Mouse (Mus musculus) stomach, embryonic 15.5 days (tissue): ENCODE data around the gene Gtpbp2. TPM values are rescaled to one million over a fixed set of nuclear protein-coding genes. Genes with fewer than 3 reads are reported as not detected.

ENCODE experiments used
- ATAC-seq: fragments of 200-750 bp; cut with Nextera tagmentation; 2 replicates; pipeline ENCODE4 v1.8.0; 2017; ENCODE audit warnings: low read depth, moderate number of reproducible peaks, moderate TSS enrichment; ENCODE audit not compliant: insufficient read depth, low FRiP score
- H3K27ac ChIP-seq: fragments of 300-500 bp; sonication (generic); 2 replicates; pipeline ENCODE4 v1.5.1; 2015; ENCODE audit warnings: mild to moderate bottlenecking, inconsistent platforms
- H3K27me3 ChIP-seq: fragments of 300-500 bp; sonication (generic); replicated peaks from 2 replicates; pipeline ENCODE4 v1.6.1; 2015; ENCODE audit warnings: inconsistent platforms
- H3K36me3 ChIP-seq: fragments of 300-500 bp; sonication (generic); 2 replicates; pipeline ENCODE4 v1.6.1; 2015; ENCODE audit warnings: inconsistent platforms
- H3K4me1 ChIP-seq: fragments of 300-500 bp; sonication (generic); 2 replicates; pipeline ENCODE4 v1.6.1; 2015; ENCODE audit warnings: inconsistent platforms
- H3K4me2 ChIP-seq: fragments of 300-500 bp; sonication (generic); 2 replicates; pipeline ENCODE4 v1.6.1; 2015; ENCODE audit warnings: mild to moderate bottlenecking, inconsistent platforms
- H3K4me3 ChIP-seq: fragments of 300-500 bp; sonication (generic); replicated peaks from 2 replicates; pipeline ENCODE4 v1.5.1; 2015; ENCODE audit warnings: inconsistent platforms
- H3K9ac ChIP-seq: fragments of 300-500 bp; sonication (generic); 2 replicates; pipeline ENCODE4 v1.6.1; 2015; ENCODE audit warnings: inconsistent platforms
- H3K9me3 ChIP-seq: fragments of 300-500 bp; sonication (generic); 2 replicates; pipeline ENCODE4 v1.6.1; 2016; ENCODE audit warnings: inconsistent platforms
- WGBS: fragments of 180-500 bp; shearing (Covaris S2); methylation state at CpG from one replicate; pipeline ENCODE4 v1.1.7; 2015; 5-methylcytosine and 5-hydroxymethylcytosine counted together
- polyA plus RNA-seq: library from polyadenylated mRNA; unstranded; fragments of >200 nt; fragmentation: Nextera tagmentation; extraction: Ambion mirVana; gene quantifications from 2 replicates; pipeline ENCODE4 v1.2.1, GENCODE M21; 2015

Gtpbp2 gene
- polyA plus RNA-seq, 1 experiment from 2014 or later = 34.7 TPM

DNA sequence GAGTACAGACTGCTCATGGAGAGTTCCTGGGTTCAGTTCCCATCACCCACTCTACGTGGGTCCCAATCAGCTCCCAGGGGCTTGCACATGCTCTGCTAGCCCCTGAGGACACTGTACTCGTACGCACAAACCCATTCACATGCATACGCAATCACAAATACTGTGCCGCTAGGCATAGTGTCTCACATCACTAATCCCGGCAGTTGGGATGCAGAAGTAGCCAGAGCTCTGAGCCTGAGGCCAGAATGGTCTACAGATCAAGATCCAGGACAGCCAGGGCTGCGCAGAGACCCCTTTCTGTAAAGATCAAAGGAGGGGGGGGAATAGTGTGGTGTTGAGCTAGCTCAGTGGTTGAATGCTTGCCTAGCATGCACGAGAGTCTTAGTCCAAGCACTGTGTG, 3.7 kb upstream of the Gtpbp2 start:
- H3K4me2 ChIP-seq = no peak overlapping the region
- 92% methylated on average over 8 of the region's 8 CpGs for WGBS
- H3K27ac ChIP-seq = no peak overlapping the region
- no peak overlapping the region for H3K9ac ChIP-seq
- no peak overlapping the region for H3K4me3 ChIP-seq
- H3K27me3 ChIP-seq = no peaks in the 10 kb centered on the region
- H3K9me3 ChIP-seq = no peaks in the 10 kb centered on the region
- H3K36me3 ChIP-seq = no peaks in the 10 kb centered on the region
- ATAC-seq = no peak
- peaks cover 17% of the 10 kb centered on the region for H3K4me1 ChIP-seq

DNA sequence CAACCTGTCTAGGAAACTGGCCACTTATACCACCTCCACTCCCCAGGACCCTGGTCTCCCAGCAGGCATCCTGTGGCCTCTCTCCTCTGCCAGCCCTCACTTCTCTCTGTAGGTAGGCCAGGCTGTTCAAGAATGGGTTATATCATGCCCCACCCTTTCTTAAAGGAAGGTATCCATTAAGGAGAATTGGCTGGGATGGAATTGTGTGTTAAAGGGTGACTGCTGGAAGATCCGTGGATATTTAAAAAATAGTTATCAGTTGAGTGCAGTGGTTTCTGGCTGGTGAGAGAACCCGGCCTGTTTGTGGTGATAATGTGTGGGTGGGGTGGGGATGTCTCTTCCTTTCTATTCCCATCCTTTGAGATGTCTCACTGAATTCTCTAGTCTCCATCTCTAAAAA, 1.6 kb upstream of the Gtpbp2 start:
- WGBS = 58% methylated on average over 2 of the region's 2 CpGs
- peak overlapping the region; percentile 75 for H3K4me3 ChIP-seq
- no peak; the same call in 1 of the 2 replicates for ATAC-seq

DNA sequence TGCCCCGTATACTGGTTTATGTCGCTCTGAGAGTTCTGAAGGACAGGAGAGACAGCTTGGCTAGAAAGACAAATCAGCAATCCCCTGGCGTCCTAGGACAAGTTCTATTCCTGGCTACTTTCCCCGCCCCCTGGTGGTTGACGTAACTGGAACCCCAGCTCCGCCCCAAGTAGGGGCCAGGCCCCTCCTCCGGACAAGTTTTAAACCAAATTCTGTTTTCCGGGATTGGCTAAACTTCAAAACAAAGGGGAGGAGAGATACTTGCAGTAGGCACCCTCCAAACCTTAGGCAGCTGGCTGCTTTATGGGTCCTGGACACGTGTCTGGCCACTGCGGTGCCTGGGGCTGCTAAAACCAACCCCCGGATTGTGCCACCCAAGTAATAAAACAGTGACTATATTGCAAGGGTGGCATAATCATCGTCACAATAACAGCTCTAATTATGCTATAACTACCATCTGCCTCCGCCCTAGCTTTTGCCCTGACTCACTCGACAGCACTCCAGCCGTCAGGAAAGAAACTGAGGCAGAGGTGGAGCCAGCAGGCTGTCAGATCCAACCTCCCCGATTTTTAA, 656 bp upstream of the Gtpbp2 start:
- peak overlapping the region; percentile 93 for H3K27ac ChIP-seq
- peak overlapping the region; percentile 86 for H3K4me2 ChIP-seq
- WGBS = under 1% methylated on average over 16 of the region's 16 CpGs
- H3K27me3 ChIP-seq = no peaks in the 10 kb centered on the region
- peak; percentile 68 for ATAC-seq
- no peaks in the 10 kb centered on the region for H3K9me3 ChIP-seq
- H3K36me3 ChIP-seq = peaks cover 12% of the 10 kb centered on the region
- peak overlapping the region; percentile 38 for H3K9ac ChIP-seq
- peak overlapping the region; percentile 75 for H3K4me3 ChIP-seq
- peaks cover 21% of the 10 kb centered on the region for H3K4me1 ChIP-seq

More for the DNA sequence above, 1.6 kb upstream of the Gtpbp2 start:
- Histone ChIP-seq H3K36me3 (peaks cover 5% of the 10 kb centered on the region), H3K4me1 (peaks cover 21% of the 10 kb centered on the region), H3K4me2 (peak overlapping the region; percentile 86; the same call in 1 of the 2 replicates), H3K27ac (peak overlapping the region; percentile 93), H3K9me3 (no peaks in the 10 kb centered on the region), H3K27me3 (no peaks in the 10 kb centered on the region), H3K9ac (no peak overlapping the region)

DNA sequence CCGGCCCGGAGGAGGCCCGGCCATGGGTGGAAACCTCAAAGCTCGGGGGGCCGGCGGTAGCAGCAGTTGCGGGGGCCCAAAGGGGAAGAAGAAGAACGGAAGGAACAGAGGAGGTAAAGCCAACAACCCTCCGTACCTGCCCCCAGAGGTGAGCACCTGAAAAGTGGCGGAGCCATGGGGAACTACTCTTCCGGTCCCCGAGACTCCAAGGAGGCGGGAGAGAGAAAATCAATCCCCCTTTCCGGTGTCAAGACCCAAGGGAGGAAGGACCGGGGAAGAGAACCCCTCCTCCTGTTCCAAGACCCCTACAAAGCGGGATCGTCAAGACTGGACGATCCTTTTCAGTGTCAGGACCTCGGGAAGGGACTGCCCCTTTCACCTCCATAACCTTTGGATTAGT, 347 bp downstream of the Gtpbp2 start:
- 0% methylated on average over 19 of the region's 19 CpGs for WGBS
- Histone ChIP-seq H3K4me2 (peak overlapping the region; percentile 86), H3K27me3 (no peaks in the 10 kb centered on the region), H3K27ac (peak overlapping the region; percentile 86), H3K4me1 (peaks cover 21% of the 10 kb centered on the region), H3K36me3 (peaks cover 23% of the 10 kb centered on the region), H3K9me3 (no peaks in the 10 kb centered on the region), H3K4me3 (peak overlapping the region; percentile 75), H3K9ac (peak overlapping the region; percentile 73)
- no peak for ATAC-seq

DNA sequence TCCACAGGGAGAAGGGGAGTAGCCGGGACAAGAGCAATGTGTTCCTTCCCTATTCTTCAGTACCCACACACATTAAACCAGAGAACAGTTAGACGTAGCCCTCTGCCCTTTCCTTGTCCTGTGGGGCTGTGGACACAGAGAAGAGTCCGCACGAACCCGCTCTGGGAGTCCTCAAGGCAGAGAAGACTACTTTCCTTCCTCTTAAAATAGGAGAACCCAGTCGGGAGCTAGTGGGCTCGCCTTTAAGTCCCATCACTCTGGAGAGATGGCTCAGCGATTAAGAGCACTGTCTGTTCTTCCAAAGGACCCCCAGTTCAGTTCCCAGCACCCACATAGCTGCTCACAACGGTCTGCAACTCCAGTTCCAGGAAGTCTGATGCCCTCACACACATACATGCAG, 878 bp downstream of the Gtpbp2 start:
- 46% methylated on average over 9 of the region's 9 CpGs for WGBS
- Histone ChIP-seq H3K9ac (peak overlapping the region; percentile 73), H3K9me3 (no peaks in the 10 kb centered on the region), H3K27ac (peak overlapping the region; percentile 86), H3K4me2 (peak overlapping the region; percentile 86), H3K36me3 (peaks cover 28% of the 10 kb centered on the region), H3K4me3 (peak overlapping the region; percentile 75), H3K27me3 (no peaks in the 10 kb centered on the region), H3K4me1 (peaks cover 21% of the 10 kb centered on the region)
- ATAC-seq = no peak

DNA sequence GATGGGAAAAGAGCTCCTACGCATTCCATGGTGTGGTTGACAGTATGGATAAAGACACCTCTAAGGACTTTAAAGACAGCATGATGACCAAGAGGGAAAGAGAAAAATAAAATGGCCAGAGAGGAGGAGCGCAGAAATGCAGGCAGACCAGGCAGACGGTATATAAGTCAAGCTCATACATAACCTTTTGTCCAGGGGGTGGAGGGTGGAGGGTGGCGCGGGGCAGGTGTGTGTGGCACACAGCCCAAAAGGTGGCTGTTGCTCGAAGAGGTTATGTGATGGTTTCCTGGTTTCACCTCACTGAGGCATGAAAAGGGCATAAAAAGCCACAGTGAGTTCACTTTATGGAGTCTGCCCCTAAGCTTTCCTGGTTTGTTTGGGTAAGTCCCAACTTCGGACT, 1.7 kb downstream of the Gtpbp2 start:
- ATAC-seq = no peak
- no peak overlapping the region for H3K9ac ChIP-seq
- whole genome bisulfite sequencing = 79% methylated on average over 7 of the region's 7 CpGs
- H3K4me1 ChIP-seq = peaks cover 21% of the 10 kb centered on the region
- H3K9me3 ChIP-seq = no peaks in the 10 kb centered on the region
- no peak overlapping the region for H3K4me3 ChIP-seq
- H3K27me3 ChIP-seq = no peaks in the 10 kb centered on the region
- H3K27ac ChIP-seq = peak overlapping the region; percentile 41; the same call in 1 of the 2 replicates
- H3K4me2 ChIP-seq = peak overlapping the region; percentile 86
- peaks cover 36% of the 10 kb centered on the region for H3K36me3 ChIP-seq

DNA sequence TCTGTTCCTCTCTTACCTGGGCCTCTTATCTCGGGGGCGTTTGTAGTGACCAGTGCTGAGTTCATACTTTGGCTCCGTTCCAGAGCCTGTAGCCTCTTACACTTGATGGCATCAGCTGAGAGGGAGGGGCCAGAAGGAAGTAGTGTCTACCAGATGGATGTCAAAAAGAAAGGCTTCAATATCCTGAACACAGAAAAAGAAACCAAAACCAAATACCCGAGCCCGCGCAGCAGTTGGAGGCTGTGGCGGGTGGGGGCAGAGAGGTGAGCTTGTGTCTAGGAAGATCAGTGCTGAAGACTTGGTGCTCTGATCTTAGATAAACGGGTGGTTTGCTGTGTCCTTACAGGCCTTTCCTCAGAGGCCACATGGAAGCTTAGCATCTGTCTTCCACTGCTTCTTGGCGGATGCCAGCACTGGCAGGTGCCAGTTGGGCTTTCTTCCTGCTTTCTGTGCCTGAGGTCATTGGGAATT, 2.2 kb downstream of the Gtpbp2 start:
- Histone ChIP-seq H3K4me1 (peaks cover 21% of the 10 kb centered on the region), H3K4me3 (0 out of 2 replicates have a peak overlapping the region, but pooled peaks have one; percentile 8), H3K27ac (peak overlapping the region; percentile 41; the same call in 1 of the 2 replicates), H3K9me3 (no peaks in the 10 kb centered on the region), H3K9ac (no peak overlapping the region), H3K36me3 (peaks cover 41% of the 10 kb centered on the region), H3K27me3 (no peaks in the 10 kb centered on the region), H3K4me2 (peak overlapping the region; percentile 86)
- WGBS = 58% methylated on average over 9 of the region's 9 CpGs
- no peak for ATAC-seq

DNA sequence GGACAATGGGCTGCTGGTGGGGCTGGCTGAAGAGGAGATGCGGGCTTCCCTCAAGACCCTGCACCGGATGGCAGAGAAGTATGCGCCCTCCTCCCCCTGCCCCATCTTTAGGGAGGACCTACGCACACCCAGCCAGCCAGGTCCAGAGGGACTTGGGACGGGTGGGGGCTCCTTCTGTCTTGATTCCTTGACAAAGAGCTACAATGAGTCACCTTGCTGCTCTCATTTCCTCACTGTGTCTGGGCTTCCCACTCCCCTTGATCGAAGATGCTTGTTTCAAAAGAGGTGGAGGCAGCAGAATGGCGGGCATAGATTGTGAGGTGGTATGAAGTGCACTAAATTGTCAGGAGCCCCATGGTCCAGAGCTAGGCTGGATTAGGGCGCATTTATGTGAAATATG, 3.5 kb downstream of the Gtpbp2 start:
- peaks cover 51% of the 10 kb centered on the region for H3K36me3 ChIP-seq
- H3K4me1 ChIP-seq = peaks cover 19% of the 10 kb centered on the region
- H3K9ac ChIP-seq = no peak overlapping the region
- 93% methylated on average over 8 of the region's 8 CpGs for WGBS
- no peaks in the 10 kb centered on the region for H3K27me3 ChIP-seq
- H3K9me3 ChIP-seq = no peaks in the 10 kb centered on the region
- no peak overlapping the region for H3K27ac ChIP-seq
- no peak overlapping the region for H3K4me2 ChIP-seq
- ATAC-seq = no peak
- H3K4me3 ChIP-seq = no peak overlapping the region

DNA sequence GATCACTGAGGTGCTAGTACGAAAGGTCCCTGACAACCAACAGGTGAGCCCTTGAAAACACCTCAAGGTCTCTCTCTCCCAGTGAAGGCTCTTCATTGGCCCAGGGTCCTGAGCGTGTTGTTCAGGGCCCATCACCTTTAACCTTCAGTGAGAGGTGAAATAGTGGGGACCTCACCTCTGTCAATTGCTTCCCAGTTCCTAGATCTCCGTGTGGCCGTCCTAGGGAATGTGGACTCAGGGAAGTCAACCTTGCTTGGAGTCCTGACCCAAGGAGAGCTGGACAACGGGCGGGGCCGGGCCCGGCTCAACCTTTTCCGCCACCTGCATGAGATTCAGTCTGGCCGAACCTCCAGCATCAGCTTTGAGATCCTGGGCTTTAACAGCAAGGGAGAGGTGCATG, 4.0 kb downstream of the Gtpbp2 start:
- Histone ChIP-seq H3K9me3 (no peaks in the 10 kb centered on the region), H3K4me1 (peaks cover 17% of the 10 kb centered on the region), H3K27me3 (no peaks in the 10 kb centered on the region), H3K9ac (no peak overlapping the region), H3K4me2 (no peak overlapping the region), H3K4me3 (no peak overlapping the region), H3K27ac (no peak overlapping the region), H3K36me3 (peaks cover 53% of the 10 kb centered on the region)
- 91% methylated on average over 10 of the region's 10 CpGs for WGBS
- no peak for ATAC-seq

DNA sequence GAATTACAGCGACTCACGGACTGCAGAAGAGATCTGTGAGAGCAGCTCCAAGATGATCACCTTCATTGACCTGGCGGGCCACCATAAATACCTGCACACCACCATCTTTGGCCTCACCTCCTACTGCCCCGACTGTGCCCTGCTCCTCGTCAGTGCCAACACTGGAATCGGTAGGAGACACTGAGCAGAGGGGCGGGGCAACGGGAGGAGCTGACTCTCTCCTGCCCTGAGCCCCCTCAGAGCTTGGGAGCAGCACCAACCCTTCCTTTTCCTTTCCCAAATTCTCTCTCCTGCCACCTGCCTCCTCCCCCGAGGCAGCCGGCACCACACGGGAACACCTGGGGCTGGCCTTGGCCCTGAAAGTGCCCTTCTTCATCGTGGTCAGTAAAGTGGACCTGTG, 4.6 kb downstream of the Gtpbp2 start:
- Histone ChIP-seq H3K27ac (no peak overlapping the region), H3K4me1 (peaks cover 17% of the 10 kb centered on the region), H3K36me3 (peaks cover 54% of the 10 kb centered on the region), H3K4me3 (no peak overlapping the region), H3K9me3 (no peaks in the 10 kb centered on the region), H3K9ac (no peak overlapping the region), H3K4me2 (no peak overlapping the region), H3K27me3 (no peaks in the 10 kb centered on the region)
- no peak for ATAC-seq
- WGBS = 90% methylated on average over 12 of the region's 12 CpGs

DNA sequence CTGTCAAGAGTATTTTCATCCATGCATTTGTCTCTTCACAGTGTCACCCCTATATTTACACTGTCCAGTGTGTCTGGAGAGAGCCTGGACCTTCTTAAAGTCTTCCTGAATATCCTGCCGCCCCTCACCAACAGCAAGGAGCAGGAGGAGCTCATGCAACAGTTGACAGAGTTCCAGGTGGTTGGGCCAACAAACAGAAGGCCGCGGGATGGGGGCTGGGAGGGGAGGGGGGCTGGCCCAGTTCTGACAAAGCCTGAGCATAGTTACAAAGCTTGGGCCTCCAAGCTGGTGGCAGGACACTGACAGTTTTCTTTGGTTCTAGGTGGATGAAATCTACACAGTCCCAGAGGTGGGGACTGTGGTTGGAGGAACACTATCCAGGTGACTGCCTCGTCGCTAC, 5.4 kb downstream of the Gtpbp2 start:
- 78% methylated on average over 5 of the region's 5 CpGs for WGBS

DNA sequence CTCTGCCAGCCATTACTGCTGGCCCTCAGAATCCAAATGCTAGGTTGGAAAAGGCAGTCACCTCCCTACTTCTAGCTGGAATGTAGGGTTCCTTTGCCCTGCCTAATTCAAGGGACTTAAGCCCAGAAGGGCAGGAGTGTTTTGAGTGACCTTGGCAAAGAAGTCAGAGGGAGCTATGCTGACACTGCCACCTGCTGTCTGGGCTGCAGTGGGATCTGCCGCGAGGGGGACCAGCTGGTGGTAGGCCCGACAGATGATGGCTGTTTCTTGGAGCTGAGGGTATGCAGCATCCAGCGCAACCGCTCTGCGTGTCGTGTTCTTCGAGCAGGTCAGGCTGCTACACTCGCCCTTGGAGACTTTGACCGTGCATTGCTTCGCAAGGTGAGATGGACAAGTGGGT, 6.2 kb downstream of the Gtpbp2 start:
- no peak overlapping the region for H3K4me3 ChIP-seq
- peaks cover 14% of the 10 kb centered on the region for H3K4me1 ChIP-seq
- H3K27me3 ChIP-seq = no peaks in the 10 kb centered on the region
- peaks cover 65% of the 10 kb centered on the region for H3K36me3 ChIP-seq
- ATAC-seq = no peak
- no peak overlapping the region for H3K27ac ChIP-seq
- H3K9me3 ChIP-seq = no peaks in the 10 kb centered on the region
- H3K4me2 ChIP-seq = no peak overlapping the region
- 84% methylated on average over 11 of the region's 11 CpGs for WGBS
- H3K9ac ChIP-seq = no peak overlapping the region

More for the DNA sequence above, 5.4 kb downstream of the Gtpbp2 start:
- Histone ChIP-seq H3K4me1 (peaks cover 17% of the 10 kb centered on the region), H3K36me3 (peaks cover 60% of the 10 kb centered on the region), H3K27ac (no peak overlapping the region), H3K9ac (no peak overlapping the region), H3K9me3 (no peaks in the 10 kb centered on the region), H3K27me3 (no peaks in the 10 kb centered on the region), H3K4me3 (no peak overlapping the region), H3K4me2 (no peak overlapping the region)
- ATAC-seq = no peak
